Mouse (Mus musculus) mammary gland, adult 2 months (tissue): ENCODE measurements around the gene Plxnd1. TPM values are rescaled to one million over a fixed set of nuclear protein-coding genes. Genes with fewer than 3 reads are reported as not detected.

Source experiments
- polyA plus RNA-seq: library from polyadenylated mRNA; depleted of rRNA; stranded (reverse); fragments of >200 nt; gene quantifications from 2 replicates; pipeline ENCODE4 v1.2.3, GENCODE M21; 2012; ENCODE audit warnings: low replicate concordance; rRNA removed

Plxnd1 gene
- 107 and 185 TPM in 2 replicates for polyA plus RNA-seq

GRCm38 (mm10) chr6:115994877-115995520, at the start of gene Plxnd1:
Plxnd1 (minus strand) TSS chr6:115995005.

GRCm38 (mm10) chr6:115944638-115945037, 50.2 kb downstream of the Plxnd1 start, which contains the start of gene H1foo:
H1foo (plus strand) TSS chr6:115944938.

GRCm38 (mm10) chr6:115931639-115932038, 63.2 kb downstream of the Plxnd1 start, which contains the start of gene Rho:
Rho (plus strand) TSS chr6:115931748.

Other genes starting within 250 kb of the Plxnd1 start
- 11.9 and 12.9 TPM in 2 replicates for gene Tmem40, start 232.6 kb downstream of the Plxnd1 start, polyA plus RNA-seq
- 7.9 and 18.1 TPM in 2 replicates for gene Cand2, start 220.5 kb downstream of the Plxnd1 start, polyA plus RNA-seq
- 378 and 610 TPM in 2 replicates for gene Rpl32, start 186.3 kb downstream of the Plxnd1 start, polyA plus RNA-seq
- gene Efcab12, start 156.6 kb downstream of the Plxnd1 start, polyA plus RNA-seq = 0.18 and 0.29 TPM in 2 replicates
- 1.7 and 3.5 TPM in 2 replicates for gene Mbd4, start 141.6 kb downstream of the Plxnd1 start, polyA plus RNA-seq
- 8.3 and 11.2 TPM in 2 replicates for gene Ift122, start 141.5 kb downstream of the Plxnd1 start, polyA plus RNA-seq
- 0.96 and 1.1 TPM in 2 replicates for gene Rho, start 63.3 kb downstream of the Plxnd1 start, polyA plus RNA-seq
- gene H1foo, start 50.1 kb downstream of the Plxnd1 start, polyA plus RNA-seq = not detected in 2 replicates
- gene Tmcc1, start 198.5 kb upstream of the Plxnd1 start, polyA plus RNA-seq = 9.8 and 22.5 TPM in 2 replicates
- 52.3 and 56.6 TPM in 2 replicates for gene Washc2, start 213.0 kb upstream of the Plxnd1 start, polyA plus RNA-seq